Mouse (Mus musculus) megakaryocyte, embryonic 14.5 days (primary cell): Measurements from ENCODE around the gene Fga.

Source experiments
- FLI1 ChIP-seq: IDR thresholded peaks from 2 replicates; pipeline ENCODE4 v1.6.1; 2012; ENCODE audit warnings: low read length, inconsistent platforms, mixed read lengths
- GATA1 ChIP-seq: IDR thresholded peaks from 3 replicates; pipeline ENCODE4 v1.6.1; 2012; ENCODE audit warnings: mixed read lengths, low read length, inconsistent platforms, borderline replicate concordance

DNA sequence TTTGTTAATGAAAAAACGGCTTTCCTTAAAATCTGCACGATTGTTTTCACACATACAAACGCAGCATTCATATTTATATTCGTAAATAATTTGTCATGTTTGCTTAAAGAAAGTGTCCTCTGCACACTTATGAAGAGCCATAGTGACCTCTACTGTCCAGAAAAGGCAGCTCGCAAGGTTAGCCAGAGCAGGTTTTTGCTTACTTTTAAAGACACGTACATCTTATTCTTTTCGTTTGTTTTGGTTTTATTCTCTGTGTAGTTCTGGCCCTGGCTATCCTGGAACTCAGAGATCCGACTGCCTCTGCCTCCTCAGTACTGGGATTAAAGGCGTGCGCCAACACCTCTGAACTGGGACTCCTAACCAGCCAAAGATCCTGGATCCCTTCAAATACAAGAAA lies 27.9 kb downstream of the Fga start:
- no peak for TF ChIP-seq GATA1
- no peak for TF ChIP-seq FLI1
